Mouse (Mus musculus) heart, adult 2 months (tissue): ENCODE data around the gene Btbd9. TPM values are rescaled to one million over a fixed set of nuclear protein-coding genes. Genes with fewer than 3 reads are reported as not detected.

Experiments used
- DNase-seq, 2 experiments: peaks; one replicate each; pipeline ENCODE4 v3.0.0; 2021
- H3K27ac ChIP-seq: fragments of 200-600 bp; 2 replicates; pipeline ENCODE4 v1.8.1; 2022
- H3K27me3 ChIP-seq: fragments of 200-500 bp; 2 replicates; pipeline ENCODE4 v1.6.1; 2012; ENCODE audit warnings: mild to moderate bottlenecking, low read length, inconsistent platforms, mixed read lengths; ENCODE audit not compliant: control insufficient read depth, insufficient read depth
- H3K36me3 ChIP-seq: fragments of 200-500 bp; 2 replicates; pipeline ENCODE4 v1.6.1; 2012; ENCODE audit warnings: low read length, inconsistent platforms; ENCODE audit not compliant: control insufficient read depth, insufficient read depth
- H3K4me1 ChIP-seq: fragments of 200-500 bp; 2 replicates; pipeline ENCODE4 v1.6.1; 2011; ENCODE audit warnings: low read length; ENCODE audit not compliant: control insufficient read depth, insufficient read depth
- H3K4me3 ChIP-seq: fragments of 200-600 bp; 2 replicates; pipeline ENCODE4 v1.8.1; 2022
- H3K79me2 ChIP-seq: fragments of 200-500 bp; replicated peaks from 2 replicates; pipeline ENCODE4 v1.6.1; 2012; ENCODE audit warnings: mild to moderate bottlenecking, inconsistent platforms, low read length, moderate library complexity, mixed read lengths; ENCODE audit not compliant: control insufficient read depth, insufficient read depth
- H3K9ac ChIP-seq: fragments of 200-500 bp; 2 replicates; pipeline ENCODE4 v1.6.1; 2012; ENCODE audit warnings: low read depth, mild to moderate bottlenecking, control low read depth, inconsistent platforms, low read length, mixed read lengths
- CTCF ChIP-seq: fragments of 200-600 bp; IDR thresholded peaks from 2 replicates; pipeline ENCODE4 v1.8.1; 2022; ENCODE audit warnings: antibody characterized with exemption, mild to moderate bottlenecking, moderate library complexity
- EP300 ChIP-seq: fragments of 200-500 bp; IDR thresholded peaks from 2 replicates; pipeline ENCODE4 v1.6.1; 2011; ENCODE audit warnings: low read depth, low read length, control low read depth; ENCODE audit not compliant: insufficient read depth
- POLR2A ChIP-seq: fragments of 200-500 bp; IDR thresholded peaks from 2 replicates; pipeline ENCODE4 v1.6.1; 2011; ENCODE audit warnings: mild to moderate bottlenecking, low read depth, low read length, control low read depth; ENCODE audit not compliant: insufficient read depth
- WGBS: fragments of 180-500 bp; shearing (Covaris S2); methylation state at CpG from one replicate; pipeline ENCODE4 v1.1.7; 2018; 5-methylcytosine and 5-hydroxymethylcytosine counted together
- intact Hi-C: fragments of 180-260 bp; cut with DNase I; formaldehyde crosslinking; loops from one replicate; pipeline ENCODE4 v1.15.1; 2025
- polyA plus RNA-seq: library from polyadenylated mRNA; depleted of rRNA; stranded (reverse); fragments of >200 nt; gene quantifications from 2 replicates; pipeline ENCODE4 v1.2.3, GENCODE M21; 2012
- total RNA-seq, 2 experiments: library from RNA; stranded (reverse); gene quantifications; 2 replicates each; pipeline ENCODE4 v1.2.3; 2021

The Btbd9 gene
- total and polyA plus RNA-seq, 3 experiments, result 8.1 to 22.0 (median 20.9) TPM

- peak; percentile 35 for TF ChIP-seq CTCF
- no peak for TF ChIP-seq POLR2A
- TF ChIP-seq EP300, result no peak
- Histone ChIP-seq H3K27me3 (no peaks in the 10 kb centered on the region), H3K27ac (peak overlapping the region; percentile 53), H3K4me3 (no peak overlapping the region), H3K4me1 (peaks cover 50% of the 10 kb centered on the region), H3K36me3 (no peaks in the 10 kb centered on the region), H3K9ac (no peak overlapping the region), H3K79me2 (no peaks in the 10 kb centered on the region; the same call in 1 of the 2 replicates)
- WGBS, result 36% methylated on average over 13 of the region's 13 CpGs
- DNase-seq, result peak in 1 of 2 experiments; percentile 33
- intact Hi-C loops, result loop anchor here (5.0 to 10.0 kb wide), 3 partner anchors 87 to 225 kb away; partner anchors contain the start of gene Mdga1
These were observed 376.7 kb downstream of the Btbd9 start for GRCm38 (mm10) chr17:30199374-30200247.

GRCm38 (mm10) chr17:30198422-30198821 is 377.9 kb downstream of the Btbd9 start:
- peak overlapping the region; percentile 38; the same call in 1 of the 2 replicates for H3K27ac ChIP-seq
- intact Hi-C loops, result loop anchor here (5.0 to 10.0 kb wide), 3 partner anchors 86 to 224 kb away; partner anchors contain the start of gene Mdga1
- TF ChIP-seq CTCF, result no peak
- 0 out of 2 replicates have a peak, but pooled peaks have one; percentile 29 for TF ChIP-seq EP300
- WGBS, result 38% methylated on average over 10 of the region's 10 CpGs
- no peak overlapping the region for H3K9ac ChIP-seq
- H3K4me3 ChIP-seq, result no peak overlapping the region
- H3K36me3 ChIP-seq, result no peaks in the 10 kb centered on the region
- no peaks in the 10 kb centered on the region for H3K79me2 ChIP-seq
- no peaks in the 10 kb centered on the region for H3K27me3 ChIP-seq
- H3K4me1 ChIP-seq, result peaks cover 48% of the 10 kb centered on the region
- peak; percentile 47 to 59 for DNase-seq

GRCm38 (mm10) chr17:30197280-30198030 is 378.8 kb downstream of the Btbd9 start:
- DNase-seq, result peak; percentile 46 to 52
- TF ChIP-seq CTCF (no peak), EP300 (no peak)
- no peaks in the 10 kb centered on the region for H3K36me3 ChIP-seq
- no peak overlapping the region for H3K4me3 ChIP-seq
- H3K79me2 ChIP-seq, result no peaks in the 10 kb centered on the region
- peak overlapping the region; percentile 57 for H3K27ac ChIP-seq
- H3K4me1 ChIP-seq, result peaks cover 46% of the 10 kb centered on the region
- peak overlapping the region; percentile 29 for H3K9ac ChIP-seq
- intact Hi-C loops, result loop anchor here (5.0 to 10.0 kb wide), 3 partner anchors 85 to 223 kb away; partner anchors contain the start of gene Mdga1
- WGBS, result 31% methylated on average over 12 of the region's 12 CpGs
- H3K27me3 ChIP-seq, result no peaks in the 10 kb centered on the region

- Histone ChIP-seq H3K9ac (peak overlapping the region; percentile 29; the same call in 1 of the 2 replicates), H3K4me1 (peaks cover 47% of the 10 kb centered on the region), H3K36me3 (no peaks in the 10 kb centered on the region), H3K27me3 (no peaks in the 10 kb centered on the region), H3K4me3 (no peak overlapping the region), H3K79me2 (no peaks in the 10 kb centered on the region), H3K27ac (peak overlapping the region; percentile 57)
- WGBS, result 45% methylated on average over 17 of the region's 17 CpGs
- TF ChIP-seq POLR2A (no peak), CTCF (no peak), EP300 (no peak)
- intact Hi-C loops, result loop anchor here (5.0 to 10.0 kb wide), 3 partner anchors 84 to 222 kb away; partner anchors contain the start of gene Mdga1
- DNase-seq, result peak in 1 of 2 experiments; percentile 40
These were observed 379.6 kb downstream of the Btbd9 start for GRCm38 (mm10) chr17:30196401-30197279.

GRCm38 (mm10) chr17:30195591-30196183 is 380.6 kb downstream of the Btbd9 start:
- no peaks in the 10 kb centered on the region for H3K27me3 ChIP-seq
- intact Hi-C loops, result loop anchor here (5.0 to 10.0 kb wide), 3 partner anchors 83 to 221 kb away; partner anchors contain the start of gene Mdga1
- no peaks in the 10 kb centered on the region for H3K36me3 ChIP-seq
- H3K4me1 ChIP-seq, result peaks cover 47% of the 10 kb centered on the region
- DNase-seq, result peak in 1 of 2 experiments; percentile 30
- H3K27ac ChIP-seq, result peak overlapping the region; percentile 41; the same call in 1 of the 2 replicates
- H3K4me3 ChIP-seq, result no peak overlapping the region
- 71% methylated on average over 20 of the region's 21 CpGs for WGBS
- TF ChIP-seq CTCF, result no peak
- no peak for TF ChIP-seq POLR2A
- no peak for TF ChIP-seq EP300
- peaks cover 2% of the 10 kb centered on the region; the same call in 1 of the 2 replicates for H3K79me2 ChIP-seq
- H3K9ac ChIP-seq, result no peak overlapping the region
